Mouse (Mus musculus): ENCODE measurements around the gene Bpifb9a.
A peak's percentile ranks its signal among the peaks of the same experiment; 100 is the strongest.
"Not testable (repeated sequence)": the region's sequence is repeated elsewhere in the genome, so short reads cannot be mapped to it uniquely, and the experiment has no call there.

Gene Bpifb9a

GRCm38 (mm10) chr2:154257554-154257953 lies at the start of gene Bpifb9a:
Gene Bpifb9a (plus strand): TSS chr2:154257854.
- ATAC-seq (ENCODE audit: low TSS enrichment), result not testable (repeated sequence)

GRCm38 (mm10) chr2:154209112-154209511 lies 48.5 kb upstream of the Bpifb9a start:
- peak; percentile 25; the same call in 1 of the 2 replicates for ATAC-seq (ENCODE audit: low TSS enrichment)

GRCm38 (mm10) chr2:154211121-154211520 lies 46.5 kb upstream of the Bpifb9a start:
- no peak for ATAC-seq (ENCODE audit: low TSS enrichment)

- peak; percentile 95 for ATAC-seq (ENCODE audit: low TSS enrichment)
Measured at GRCm38 (mm10) chr2:154211881-154212280, 45.8 kb upstream of the Bpifb9a start.

GRCm38 (mm10) chr2:154215191-154215590 lies 42.5 kb upstream of the Bpifb9a start:
- 0 out of 2 replicates have a peak, but pooled peaks have one; percentile 17 for ATAC-seq (ENCODE audit: low TSS enrichment)

GRCm38 (mm10) chr2:154219950-154220349 lies 37.7 kb upstream of the Bpifb9a start:
- no peak for ATAC-seq (ENCODE audit: low TSS enrichment)

- no peak for ATAC-seq (ENCODE audit: low TSS enrichment)
Measured at GRCm38 (mm10) chr2:154223265-154223916, 34.3 kb upstream of the Bpifb9a start, which contains the start of gene Bpifb5. Gene Bpifb5 (plus strand): TSS chr2:154223742.

- no peak for ATAC-seq (ENCODE audit: low TSS enrichment)
Measured at GRCm38 (mm10) chr2:154223917-154224273, 33.8 kb upstream of the Bpifb9a start.

- ATAC-seq (ENCODE audit: low TSS enrichment), result no peak
Measured at GRCm38 (mm10) chr2:154226991-154227390, 30.7 kb upstream of the Bpifb9a start.

GRCm38 (mm10) chr2:154227830-154228229 lies 29.8 kb upstream of the Bpifb9a start:
- no peak for ATAC-seq (ENCODE audit: low TSS enrichment)

GRCm38 (mm10) chr2:154233426-154233825 lies 24.2 kb upstream of the Bpifb9a start:
- ATAC-seq (ENCODE audit: low TSS enrichment), result 0 out of 2 replicates have a peak, but pooled peaks have one; percentile 38

- ATAC-seq (ENCODE audit: low TSS enrichment), result no peak
Measured at GRCm38 (mm10) chr2:154240771-154241170, 16.9 kb upstream of the Bpifb9a start.

GRCm38 (mm10) chr2:154242726-154243125 lies 14.9 kb upstream of the Bpifb9a start:
- not testable (repeated sequence) for ATAC-seq (ENCODE audit: low TSS enrichment)

- ATAC-seq (ENCODE audit: low TSS enrichment), result peak; percentile 97
Measured at GRCm38 (mm10) chr2:154243356-154244036, 14.2 kb upstream of the Bpifb9a start.

- no peak for ATAC-seq (ENCODE audit: low TSS enrichment)
Measured at GRCm38 (mm10) chr2:154245322-154245721, 12.3 kb upstream of the Bpifb9a start.

- not testable (repeated sequence) for ATAC-seq (ENCODE audit: low TSS enrichment)
Measured at GRCm38 (mm10) chr2:154255254-154255653, 2.4 kb upstream of the Bpifb9a start.

GRCm38 (mm10) chr2:154255770-154256169 lies 1.9 kb upstream of the Bpifb9a start:
- ATAC-seq (ENCODE audit: low TSS enrichment), result no peak

- not testable (repeated sequence) for ATAC-seq (ENCODE audit: low TSS enrichment)
Measured at GRCm38 (mm10) chr2:154264397-154264796, 6.7 kb downstream of the Bpifb9a start.

GRCm38 (mm10) chr2:154291866-154292265 lies 34.2 kb downstream of the Bpifb9a start:
- not testable (repeated sequence) for ATAC-seq (ENCODE audit: low TSS enrichment)

- no peak for ATAC-seq (ENCODE audit: low TSS enrichment)
Measured at GRCm38 (mm10) chr2:154292833-154293232, 35.2 kb downstream of the Bpifb9a start.

GRCm38 (mm10) chr2:154294746-154295145 lies 37.1 kb downstream of the Bpifb9a start:
- not testable (repeated sequence) for ATAC-seq (ENCODE audit: low TSS enrichment)

- peak; percentile 85 for ATAC-seq (ENCODE audit: low TSS enrichment)
Measured at GRCm38 (mm10) chr2:154300496-154300895, 42.8 kb downstream of the Bpifb9a start.

GRCm38 (mm10) chr2:154301763-154302162 lies 44.1 kb downstream of the Bpifb9a start:
- ATAC-seq (ENCODE audit: low TSS enrichment), result no peak
